Mouse (Mus musculus): ENCODE results near the gene Nrip3.

DNA sequence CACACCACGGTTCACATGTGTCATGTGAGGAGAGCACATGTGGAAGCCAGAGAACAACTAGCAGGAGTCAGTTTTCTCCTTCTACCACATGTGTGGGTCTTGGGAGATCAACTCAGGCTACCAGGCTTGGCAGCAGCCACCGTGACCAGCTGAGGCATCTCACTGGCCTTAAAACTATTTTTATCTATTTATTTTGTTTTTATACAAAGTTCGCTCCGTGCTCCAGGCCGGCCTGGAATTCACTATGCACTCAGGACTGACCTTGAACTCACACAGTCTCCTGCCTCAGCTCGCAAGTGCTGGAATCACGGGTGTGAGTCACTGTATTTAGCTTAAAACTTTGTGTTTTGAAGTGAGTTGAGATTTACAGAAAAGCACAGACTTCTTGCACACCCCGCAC is 45.1 kb upstream of the Nrip3 start:
- TF ChIP-seq CTCF (IDR thresholded peaks at IDR 0.05; ENCODE audit: extremely low read depth, insufficient read length, insufficient replicate concordance, low read depth, low read length), result no peak
- no peak for TF ChIP-seq POLR2A (IDR thresholded peaks at IDR 0.05; ENCODE audit: low read depth, low read length)
